Mouse (Mus musculus) T-helper 1 cell (primary cell): ENCODE measurements around the gene Kazn.

Source experiments
- in situ Hi-C: fragments of 300-600 bp; cut with MboI, MseI; formaldehyde crosslinking; loops from one replicate; pipeline ENCODE4 v1.15.1; 2025; ENCODE audit warnings: high pct_unique_total_duplicates

Gene Kazn

GRCm38 (mm10) chr4:142239240-142240126, at the start of gene Kazn:
Gene Kazn, minus strand, starts transcription at chr4:142239401.
- in situ Hi-C loops, result loop anchor here (10.0 kb wide), 2 partner anchors 265 to 1395 kb away; partner anchors contain the start of gene Padi1

GRCm38 (mm10) chr4:142285471-142285870, 46.3 kb upstream of the Kazn start:
- in situ Hi-C loops, result no loop called here

- in situ Hi-C loops, result no loop called here
Observed at GRCm38 (mm10) chr4:142283867-142284266, 44.7 kb upstream of the Kazn start.

GRCm38 (mm10) chr4:142278197-142278575, 39.0 kb upstream of the Kazn start:
- in situ Hi-C loops, result no loop called here

GRCm38 (mm10) chr4:142277481-142278196, 38.4 kb upstream of the Kazn start:
- in situ Hi-C loops, result no loop called here

- in situ Hi-C loops, result no loop called here
Observed at GRCm38 (mm10) chr4:142275242-142275641, 36.0 kb upstream of the Kazn start.

- in situ Hi-C loops, result no loop called here
Observed at GRCm38 (mm10) chr4:142274441-142275234, 35.4 kb upstream of the Kazn start.

- in situ Hi-C loops, result no loop called here
Observed at GRCm38 (mm10) chr4:142271506-142271905, 32.3 kb upstream of the Kazn start.

- in situ Hi-C loops, result no loop called here
Observed at GRCm38 (mm10) chr4:142267832-142268231, 28.6 kb upstream of the Kazn start.

- in situ Hi-C loops, result no loop called here
Observed at GRCm38 (mm10) chr4:142267348-142267819, 28.2 kb upstream of the Kazn start.

- in situ Hi-C loops, result no loop called here
Observed at GRCm38 (mm10) chr4:142264335-142264734, 25.1 kb upstream of the Kazn start.

- in situ Hi-C loops, result no loop called here
Observed at GRCm38 (mm10) chr4:142261725-142262124, 22.5 kb upstream of the Kazn start.

GRCm38 (mm10) chr4:142258730-142259129, 19.5 kb upstream of the Kazn start:
- in situ Hi-C loops, result no loop called here

- in situ Hi-C loops, result no loop called here
Observed at GRCm38 (mm10) chr4:142254088-142254487, 14.9 kb upstream of the Kazn start.

GRCm38 (mm10) chr4:142251471-142252354, 12.5 kb upstream of the Kazn start:
- in situ Hi-C loops, result no loop called here

GRCm38 (mm10) chr4:142250054-142250453, 10.9 kb upstream of the Kazn start:
- in situ Hi-C loops, result no loop called here

- in situ Hi-C loops, result loop anchor here (10.0 kb wide), 1 partner anchor 275 kb away; no protein-coding TSS in a partner anchor
Observed at GRCm38 (mm10) chr4:142249401-142249800, 10.2 kb upstream of the Kazn start.

- in situ Hi-C loops, result loop anchor here (10.0 kb wide), 1 partner anchor 274 kb away; no protein-coding TSS in a partner anchor
Observed at GRCm38 (mm10) chr4:142248426-142248825, 9.2 kb upstream of the Kazn start.

GRCm38 (mm10) chr4:142246698-142247097, 7.5 kb upstream of the Kazn start:
- in situ Hi-C loops, result loop anchor here (10.0 kb wide), 1 partner anchor 272 kb away; no protein-coding TSS in a partner anchor

- in situ Hi-C loops, result loop anchor here (10.0 kb wide), 1 partner anchor 270 kb away; no protein-coding TSS in a partner anchor
Observed at GRCm38 (mm10) chr4:142244641-142245040, 5.4 kb upstream of the Kazn start.
